Mouse (Mus musculus) neural tube, embryonic 10.5 days (tissue): ENCODE measurements around the gene Phf12.

ENCODE experiments used
- DNase-seq: peaks from one replicate; pipeline ENCODE4 v3.0.0-alpha.2; 2017; ENCODE audit warnings: low spot score; ENCODE audit errors: extremely low spot score

Gene Phf12

GRCm38 (mm10) chr11:77982441-77982905 is at the start of gene Phf12:
Gene Phf12 (plus strand): TSS chr11:77982754.
- DNase-seq, result peak; percentile 98

- no peak for DNase-seq
Observed at GRCm38 (mm10) chr11:77934111-77934521, 48.4 kb upstream of the Phf12 start.

GRCm38 (mm10) chr11:77934568-77935311 is 47.8 kb upstream of the Phf12 start:
- DNase-seq, result no peak

GRCm38 (mm10) chr11:77936846-77937245 is 45.7 kb upstream of the Phf12 start:
- DNase-seq, result no peak

- DNase-seq, result no peak
Observed at GRCm38 (mm10) chr11:77937649-77938410, 44.7 kb upstream of the Phf12 start.

- DNase-seq, result no peak
Observed at GRCm38 (mm10) chr11:77942230-77942629, 40.3 kb upstream of the Phf12 start.

- no peak for DNase-seq
Observed at GRCm38 (mm10) chr11:77947860-77948259, 34.7 kb upstream of the Phf12 start.

GRCm38 (mm10) chr11:77950125-77950685 is 32.3 kb upstream of the Phf12 start:
- DNase-seq, result no peak

- DNase-seq, result no peak
Observed at GRCm38 (mm10) chr11:77950797-77951228, 31.7 kb upstream of the Phf12 start.

GRCm38 (mm10) chr11:77953671-77954070 is 28.9 kb upstream of the Phf12 start:
- DNase-seq, result no peak

GRCm38 (mm10) chr11:77956428-77956827 is 26.1 kb upstream of the Phf12 start:
- DNase-seq, result no peak

GRCm38 (mm10) chr11:77958268-77958667 is 24.3 kb upstream of the Phf12 start:
- no peak for DNase-seq

- no peak for DNase-seq
Observed at GRCm38 (mm10) chr11:77958932-77959331, 23.6 kb upstream of the Phf12 start.

- DNase-seq, result no peak
Observed at GRCm38 (mm10) chr11:77960199-77960598, 22.4 kb upstream of the Phf12 start.

- no peak for DNase-seq
Observed at GRCm38 (mm10) chr11:77960898-77961297, 21.7 kb upstream of the Phf12 start.

- no peak for DNase-seq
Observed at GRCm38 (mm10) chr11:77962946-77963345, 19.6 kb upstream of the Phf12 start.

GRCm38 (mm10) chr11:77964415-77965095 is 18.0 kb upstream of the Phf12 start:
- DNase-seq, result peak; percentile 56

- DNase-seq, result peak; percentile 57
Observed at GRCm38 (mm10) chr11:77965101-77966036, 17.2 kb upstream of the Phf12 start.

- no peak for DNase-seq
Observed at GRCm38 (mm10) chr11:77966037-77966391, 16.5 kb upstream of the Phf12 start.

GRCm38 (mm10) chr11:77967114-77967513 is 15.4 kb upstream of the Phf12 start:
- peak; percentile 82 for DNase-seq

- DNase-seq, result no peak
Observed at GRCm38 (mm10) chr11:77968786-77969185, 13.8 kb upstream of the Phf12 start.
